ENCODE assay signal across 21 mouse cellular contexts in the genomic region with DNA sequence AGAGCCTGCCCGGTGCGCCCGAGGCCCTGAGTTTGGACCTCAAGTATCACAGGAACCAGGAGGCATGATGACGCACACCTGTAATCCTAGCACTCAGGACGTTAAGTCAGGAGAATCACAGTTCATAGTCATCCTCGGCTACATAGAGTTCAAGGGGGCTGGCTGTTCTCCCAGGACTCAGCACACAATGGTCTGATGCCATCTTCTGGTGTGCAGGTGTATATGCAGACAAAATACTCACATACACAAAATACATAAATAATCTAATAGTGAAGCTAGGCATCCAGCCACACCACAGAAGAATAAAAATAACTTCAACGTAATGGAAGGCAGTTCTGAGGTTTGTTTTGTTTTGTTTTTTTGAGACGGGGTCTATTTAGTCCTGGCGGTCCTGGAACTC. TPM values are rescaled to one million over a fixed set of nuclear protein-coding genes. Genes with fewer than 3 reads are reported as not detected.
DNase-seq lines count a peak whose midpoint lies in the region; ATAC-seq and TF ChIP-seq lines count a peak whose summit lies in the region.
"Had no signal": no experiment of that assay in that cellular context is flagged by ENCODE, and none has a peak within 500 bp of the region (broad histone marks: within the 10 kb centered on the region; RNA-seq: fewer than 3 reads in every experiment).

No protein-coding gene starts in this region.

- peaks cover 8% of the 10 kb centered on the region; the same call in 1 of the 2 replicates for H3K4me1 ChIP-seq in hindbrain, postnatal 0 days (ENCODE audit: insufficient read depth, low read length)
- H3K4me1 ChIP-seq in hindbrain, embryonic 14.5 days (replicated peaks; ENCODE audit: control insufficient read depth, insufficient read depth, low read length): peaks cover 12% of the 10 kb centered on the region
- H3K4me1 ChIP-seq in liver, postnatal 0 days (ENCODE audit: insufficient read depth): peaks cover 18% of the 10 kb centered on the region; the same call in 1 of the 2 replicates
- H3K4me1 ChIP-seq in liver, embryonic 12.5 days: peaks cover 35% of the 10 kb centered on the region
- H3K4me1 ChIP-seq in E14TG2a.4 (replicated peaks; ENCODE audit: low read depth, low read length): peaks cover 50% of the 10 kb centered on the region
- peaks cover 0 to 9% of the 10 kb centered on the region in 2 experiments; a peak in 1 of 4 replicates for H3K4me1 ChIP-seq in ES-E14 (ENCODE audit: control insufficient read depth in 2 of 2, insufficient read depth in 2 of 2, low read length in 2 of 2, poor library complexity in 1 of 2)

- no peak overlapping the region for H3K4me2 ChIP-seq in hindbrain, postnatal 0 days (ENCODE audit: low read depth, low read length)
- H3K4me2 ChIP-seq in hindbrain, embryonic 14.5 days (replicated peaks): no peak overlapping the region
- no peak overlapping the region for H3K4me2 ChIP-seq in liver, postnatal 0 days (ENCODE audit: low read depth, low read length)
- H3K4me2 ChIP-seq in liver, embryonic 12.5 days: no peak overlapping the region
- H3K4me2 ChIP-seq: embryonic facial prominence, embryonic 13.5 days; heart, embryonic 15.5 days; limb, embryonic 13.5 days; midbrain, embryonic 11.5 days; neural tube, embryonic 12.5 days had no signal

- 84% methylated on average over 9 of the region's 9 CpGs for WGBS in hindbrain, postnatal 0 days
- WGBS in hindbrain, embryonic 14.5 days: 85% methylated on average over 9 of the region's 9 CpGs
- 76% methylated on average over 9 of the region's 9 CpGs for WGBS in liver, postnatal 0 days (ENCODE audit: insufficient replicate concordance)
- 79% methylated on average over 9 of the region's 9 CpGs for whole genome bisulfite sequencing in liver, embryonic 12.5 days (ENCODE audit: insufficient replicate concordance)

- DNase-seq in hindbrain, postnatal 0 days (ENCODE audit: low spot score): no peak
- DNase-seq in hindbrain, embryonic 14.5 days (ENCODE audit: low spot score): no peak
- no peak for DNase-seq in liver, postnatal 0 days
- DNase-seq in ES-E14 (ENCODE audit: low read depth, low spot score): no peak
- DNase-seq in T-cell, adult 2 months (ENCODE audit: low spot score): no peak
- DNase-seq in thymus, postnatal 25 days: no peak
- DNase-seq: adrenal gland, adult 8-10 months; cerebellum, adult 9-10 months; heart, adult 18-20 months; kidney, adult 8-10 months; kidney, postnatal 4 days had no signal

- TF ChIP-seq EP300 in liver, postnatal 0 days (IDR thresholded peaks at IDR 0.05; ENCODE audit: low read depth): no peak

- no peak overlapping the region for H3K4me3 ChIP-seq in hindbrain, postnatal 0 days (ENCODE audit: low read length)
- H3K4me3 ChIP-seq in hindbrain, embryonic 14.5 days (replicated peaks; ENCODE audit: low read length): no peak overlapping the region
- H3K4me3 ChIP-seq in liver, postnatal 0 days (ENCODE audit: low read depth, low read length): no peak overlapping the region
- H3K4me3 ChIP-seq in liver, embryonic 12.5 days: no peak overlapping the region
- peak overlapping the region; percentile 45 for H3K4me3 ChIP-seq in E14TG2a.4 (replicated peaks; ENCODE audit: low read length)
- H3K4me3 ChIP-seq in ES-E14 (ENCODE audit: insufficient read depth in 1 of 2, low read depth in 1 of 2, low read length in 2 of 2, poor library complexity in 1 of 2, severe bottlenecking in 1 of 2): no peak overlapping the region
- H3K4me3 ChIP-seq: embryonic facial prominence, embryonic 13.5 days; heart, embryonic 15.5 days; limb, embryonic 13.5 days; neural tube, embryonic 12.5 days had no signal

- in situ Hi-C loops in ES-E14 (cut with MboI; ENCODE audit: low sequenced_read_pairs in 2 of 2, unreplicated experiment in 2 of 2): no loop called here

- H3K9me3 ChIP-seq in hindbrain, postnatal 0 days (ENCODE audit: low read length): no peaks in the 10 kb centered on the region
- no peaks in the 10 kb centered on the region for H3K9me3 ChIP-seq in hindbrain, embryonic 14.5 days (ENCODE audit: control insufficient read depth, low read length)
- no peaks in the 10 kb centered on the region for H3K9me3 ChIP-seq in liver, postnatal 0 days (ENCODE audit: low read length)
- no peaks in the 10 kb centered on the region for H3K9me3 ChIP-seq in liver, embryonic 12.5 days (replicated peaks)
- H3K9me3 ChIP-seq in E14TG2a.4 (ENCODE audit: low read length): no peaks in the 10 kb centered on the region
- no peaks in the 10 kb centered on the region for H3K9me3 ChIP-seq in ES-E14 (ENCODE audit: control insufficient read depth, insufficient read depth, low read depth, low read length)
- H3K9me3 ChIP-seq: embryonic facial prominence, embryonic 13.5 days; heart, embryonic 15.5 days; limb, embryonic 13.5 days; neural tube, embryonic 12.5 days had no signal

- H3K36me3 ChIP-seq in hindbrain, postnatal 0 days (ENCODE audit: insufficient read depth, low read length): peaks cover 8% of the 10 kb centered on the region; the same call in 1 of the 2 replicates
- peaks cover 46% of the 10 kb centered on the region for H3K36me3 ChIP-seq in hindbrain, embryonic 14.5 days (replicated peaks; ENCODE audit: control insufficient read depth, insufficient read depth)
- H3K36me3 ChIP-seq in liver, postnatal 0 days (replicated peaks; ENCODE audit: insufficient read depth, low read length): peaks cover 20% of the 10 kb centered on the region
- peaks cover 35% of the 10 kb centered on the region for H3K36me3 ChIP-seq in liver, embryonic 12.5 days
- peaks cover 25% of the 10 kb centered on the region for H3K36me3 ChIP-seq in E14TG2a.4 (ENCODE audit: insufficient read depth, low read length)
- peaks cover 6% of the 10 kb centered on the region; the same call in 1 of the 2 replicates for H3K36me3 ChIP-seq in ES-E14 (ENCODE audit: control insufficient read depth, insufficient read depth, low read length, poor library complexity, severe bottlenecking)

- H3K27ac ChIP-seq in hindbrain, postnatal 0 days: no peak overlapping the region
- no peak overlapping the region for H3K27ac ChIP-seq in hindbrain, embryonic 14.5 days
- no peak overlapping the region for H3K27ac ChIP-seq in liver, postnatal 0 days (ENCODE audit: low read depth)
- no peak overlapping the region for H3K27ac ChIP-seq in liver, embryonic 12.5 days
- no peak overlapping the region for H3K27ac ChIP-seq in ES-E14 (ENCODE audit: insufficient read depth, low read depth, low read length, poor library complexity, severe bottlenecking)
- H3K27ac ChIP-seq: embryonic facial prominence, embryonic 13.5 days; heart, embryonic 15.5 days; limb, embryonic 13.5 days; macrophage; neural tube, embryonic 12.5 days had no signal

- no peak for ATAC-seq in hindbrain, postnatal 0 days
- ATAC-seq in hindbrain, embryonic 14.5 days (ENCODE audit: low FRiP score): no peak
- no peak for ATAC-seq in liver, postnatal 0 days
- ATAC-seq in liver, embryonic 12.5 days: no peak

- peak; percentile 31; the same call in 1 of the 2 replicates for TF ChIP-seq CTCF in hindbrain, postnatal 0 days (IDR thresholded peaks at IDR 0.05; ENCODE audit: low read depth)
- peak; percentile 32; the same call in 1 of the 2 replicates for TF ChIP-seq CTCF in liver, postnatal 0 days (IDR thresholded peaks at IDR 0.05; ENCODE audit: low read depth)
- TF ChIP-seq CTCF in E14TG2a.4 (conservative IDR thresholded peaks at IDR 0.05; ENCODE audit: low read length): peak; percentile 15; the same call in 1 of the 2 replicates

- H3K9ac ChIP-seq in hindbrain, postnatal 0 days (replicated peaks; ENCODE audit: low read length): no peak overlapping the region
- H3K9ac ChIP-seq in hindbrain, embryonic 14.5 days: no peak overlapping the region
- H3K9ac ChIP-seq in liver, postnatal 0 days (replicated peaks): no peak overlapping the region
- H3K9ac ChIP-seq in liver, embryonic 12.5 days: no peak overlapping the region
- peak overlapping the region; percentile 21; the same call in 1 of the 2 replicates for H3K9ac ChIP-seq in ES-E14 (ENCODE audit: insufficient read depth, low read depth, low read length, poor library complexity, severe bottlenecking)
- H3K9ac ChIP-seq: embryonic facial prominence, embryonic 13.5 days; heart, embryonic 15.5 days; limb, embryonic 13.5 days; neural tube, embryonic 12.5 days had no signal

- H3K27me3 ChIP-seq in hindbrain, postnatal 0 days (ENCODE audit: insufficient read depth, low read length): no peaks in the 10 kb centered on the region
- no peaks in the 10 kb centered on the region for H3K27me3 ChIP-seq in hindbrain, embryonic 14.5 days (ENCODE audit: control insufficient read depth, insufficient read depth, low read length)
- 0 out of 2 replicates have a peak, but pooled peaks cover under 1% of the 10 kb centered on the region for H3K27me3 ChIP-seq in liver, postnatal 0 days (ENCODE audit: insufficient read depth, low read length)
- H3K27me3 ChIP-seq in liver, embryonic 12.5 days (replicated peaks): peaks cover 11% of the 10 kb centered on the region
- peaks cover 16% of the 10 kb centered on the region for H3K27me3 ChIP-seq in E14TG2a.4 (ENCODE audit: insufficient read depth, low read length)
- H3K27me3 ChIP-seq: embryonic facial prominence, embryonic 13.5 days; heart, embryonic 15.5 days; limb, embryonic 13.5 days; neural tube, embryonic 12.5 days had no signal

RNA-seq across cellular contexts. Expression of a gene that starts 5.1 kb away (rescaled TPM):
- total RNA-seq in hindbrain, postnatal 0 days (2014; rRNA removed): 33.6 and 42.3 TPM in 2 replicates
- 17.9 and 20.0 TPM in 2 replicates for polyA plus RNA-seq in hindbrain, postnatal 0 days (2015; fragmentation: Nextera tagmentation; extraction: Ambion mirVana)
- 22.2 and 25.4 TPM in 2 replicates for polyA plus RNA-seq in hindbrain, embryonic 14.5 days (2014; fragmentation: Nextera tagmentation; extraction: Ambion mirVana)
- 19.3 and 19.8 TPM in 2 replicates for polyA plus RNA-seq in liver, postnatal 0 days (2015; fragmentation: Nextera tagmentation; extraction: Ambion mirVana)
- 13.7 and 13.9 TPM in 2 replicates for polyA plus RNA-seq in liver, embryonic 12.5 days (2016; fragmentation: Nextera tagmentation; extraction: Ambion mirVana)
- total RNA-seq in ES-E14 (2012; rRNA removed): 13.6 and 26.4 TPM in 2 replicates

RNA-seq across cellular contexts. Expression of a gene that starts 6.2 kb away (rescaled TPM):
- total RNA-seq in hindbrain, postnatal 0 days (2014; rRNA removed): 7.5 and 8.1 TPM in 2 replicates
- polyA plus RNA-seq in hindbrain, postnatal 0 days (2015; fragmentation: Nextera tagmentation; extraction: Ambion mirVana): 7.3 and 7.9 TPM in 2 replicates
- 7.3 and 8.6 TPM in 2 replicates for polyA plus RNA-seq in hindbrain, embryonic 14.5 days (2014; fragmentation: Nextera tagmentation; extraction: Ambion mirVana)
- polyA plus RNA-seq in liver, postnatal 0 days (2015; fragmentation: Nextera tagmentation; extraction: Ambion mirVana): 0.05 TPM in 1 of 2 replicates, not detected in the other
- polyA plus RNA-seq in liver, embryonic 12.5 days (2016; fragmentation: Nextera tagmentation; extraction: Ambion mirVana): not detected in 2 replicates
- total RNA-seq in ES-E14 (2012; rRNA removed): 0.13 and 0.16 TPM in 2 replicates
- total RNA-seq: hematopoietic stem cell, adult 5-6 weeks had no signal
- polyA plus RNA-seq: liver, embryonic 16.5 days had no signal

RNA-seq across cellular contexts. Expression of a gene that starts 7.4 kb away (rescaled TPM):
- total RNA-seq in hindbrain, postnatal 0 days (2014; rRNA removed): 3.5 and 5.9 TPM in 2 replicates
- 6.5 and 7.4 TPM in 2 replicates for polyA plus RNA-seq in hindbrain, postnatal 0 days (2015; fragmentation: Nextera tagmentation; extraction: Ambion mirVana)
- polyA plus RNA-seq in hindbrain, embryonic 14.5 days (2014; fragmentation: Nextera tagmentation; extraction: Ambion mirVana): 8.8 and 11.4 TPM in 2 replicates
- polyA plus RNA-seq in liver, postnatal 0 days (2015; fragmentation: Nextera tagmentation; extraction: Ambion mirVana): 0.46 and 0.66 TPM in 2 replicates
- 0.45 and 0.50 TPM in 2 replicates for polyA plus RNA-seq in liver, embryonic 12.5 days (2016; fragmentation: Nextera tagmentation; extraction: Ambion mirVana)
- 1.0 and 2.0 TPM in 2 replicates for total RNA-seq in ES-E14 (2012; rRNA removed)

RNA-seq across cellular contexts. Expression of a gene that starts 19.1 kb away (rescaled TPM):
- total RNA-seq in hindbrain, postnatal 0 days (2014; rRNA removed): 306 and 322 TPM in 2 replicates
- 97.7 and 98.4 TPM in 2 replicates for polyA plus RNA-seq in hindbrain, postnatal 0 days (2015; fragmentation: Nextera tagmentation; extraction: Ambion mirVana)
- polyA plus RNA-seq in hindbrain, embryonic 14.5 days (2014; fragmentation: Nextera tagmentation; extraction: Ambion mirVana): 123 and 126 TPM in 2 replicates
- polyA plus RNA-seq in liver, postnatal 0 days (2015; fragmentation: Nextera tagmentation; extraction: Ambion mirVana): 9.9 and 11.1 TPM in 2 replicates
- 31.2 and 31.7 TPM in 2 replicates for polyA plus RNA-seq in liver, embryonic 12.5 days (2016; fragmentation: Nextera tagmentation; extraction: Ambion mirVana)
- total RNA-seq in ES-E14 (2012; rRNA removed): 55.9 and 62.7 TPM in 2 replicates

RNA-seq across cellular contexts. Expression of a gene that starts 19.7 kb away (rescaled TPM):
- total RNA-seq in hindbrain, postnatal 0 days (2014; rRNA removed): 61.9 and 65.3 TPM in 2 replicates
- polyA plus RNA-seq in hindbrain, postnatal 0 days (2015; fragmentation: Nextera tagmentation; extraction: Ambion mirVana): 223 and 233 TPM in 2 replicates
- polyA plus RNA-seq in hindbrain, embryonic 14.5 days (2014; fragmentation: Nextera tagmentation; extraction: Ambion mirVana): 196 and 211 TPM in 2 replicates
- polyA plus RNA-seq in liver, postnatal 0 days (2015; fragmentation: Nextera tagmentation; extraction: Ambion mirVana): 78.4 and 80.0 TPM in 2 replicates
- polyA plus RNA-seq in liver, embryonic 12.5 days (2016; fragmentation: Nextera tagmentation; extraction: Ambion mirVana): 94.8 and 101 TPM in 2 replicates
- total RNA-seq in ES-E14 (2012; rRNA removed): 21.4 and 22.8 TPM in 2 replicates
